Mouse (Mus musculus) left cerebral cortex, adult 8-10 months (tissue): Measurements from ENCODE around the gene Iqcf1. TPM values are rescaled to one million over a fixed set of nuclear protein-coding genes. Genes with fewer than 3 reads are reported as not detected.

Experiments
- DNase-seq, 2 experiments: peaks; one replicate each; pipeline ENCODE4 v3.0.0; 2022; ENCODE audit warnings: low spot score in 2 of 2
- total RNA-seq, 4 experiments: library from RNA; stranded (reverse); gene quantifications; 2 replicates each; pipeline ENCODE4 v1.2.4; 2022

Iqcf1 gene
- total RNA-seq: not detected

- no peak for DNase-seq
These were observed at the start of gene Iqcf1 for GRCm38 (mm10) chr9:106499667-106500066. Iqcf1 (plus strand) TSS chr9:106499967.

GRCm38 (mm10) chr9:106450661-106451060 is 49.1 kb upstream of the Iqcf1 start:
- no peak for DNase-seq

GRCm38 (mm10) chr9:106451298-106451697 is 48.5 kb upstream of the Iqcf1 start:
- DNase-seq: no peak

GRCm38 (mm10) chr9:106451899-106452298 is 47.9 kb upstream of the Iqcf1 start:
- no peak for DNase-seq

- no peak for DNase-seq
These were observed 47.4 kb upstream of the Iqcf1 start for GRCm38 (mm10) chr9:106452351-106452750.

- no peak for DNase-seq
These were observed 46.9 kb upstream of the Iqcf1 start for GRCm38 (mm10) chr9:106452821-106453220.

- no peak for DNase-seq
These were observed 46.3 kb upstream of the Iqcf1 start, which contains the start of gene Pcbp4 for GRCm38 (mm10) chr9:106453271-106454070. Pcbp4 (plus strand) TSS chr9:106453291.

- DNase-seq: no peak
These were observed 45.6 kb upstream of the Iqcf1 start for GRCm38 (mm10) chr9:106454071-106454761.

- DNase-seq: peak in 1 of 2 experiments; percentile 62
These were observed 44.7 kb upstream of the Iqcf1 start for GRCm38 (mm10) chr9:106454888-106455681.

- DNase-seq: no peak
These were observed 43.2 kb upstream of the Iqcf1 start for GRCm38 (mm10) chr9:106456325-106457162.

- no peak for DNase-seq
These were observed 42.6 kb upstream of the Iqcf1 start for GRCm38 (mm10) chr9:106457163-106457559.

GRCm38 (mm10) chr9:106457920-106458319 is 41.8 kb upstream of the Iqcf1 start:
- DNase-seq: no peak

- DNase-seq: no peak
These were observed 39.8 kb upstream of the Iqcf1 start for GRCm38 (mm10) chr9:106459946-106460345.

- no peak for DNase-seq
These were observed 39.3 kb upstream of the Iqcf1 start for GRCm38 (mm10) chr9:106460401-106461025.

- DNase-seq: no peak
These were observed 38.7 kb upstream of the Iqcf1 start for GRCm38 (mm10) chr9:106461026-106461415.

GRCm38 (mm10) chr9:106461641-106462429 is 37.9 kb upstream of the Iqcf1 start:
- DNase-seq: no peak

GRCm38 (mm10) chr9:106462430-106462800 is 37.4 kb upstream of the Iqcf1 start:
- no peak for DNase-seq

- no peak for DNase-seq
These were observed 36.4 kb upstream of the Iqcf1 start for GRCm38 (mm10) chr9:106463122-106464063.
